Mouse (Mus musculus) embryonic facial prominence, embryonic 13.5 days (tissue): ENCODE data around the gene Gm42791. TPM values are rescaled to one million over a fixed set of nuclear protein-coding genes. Genes with fewer than 3 reads are reported as not detected.
A peak's percentile ranks its signal among the peaks of the same experiment; 100 is the strongest.

ENCODE experiments used
- ATAC-seq: fragments of 200-750 bp; cut with Nextera tagmentation; 2 replicates; pipeline ENCODE4 v1.8.0; 2017; ENCODE audit warnings: low read depth; ENCODE audit not compliant: insufficient number of reproducible peaks, insufficient read depth, low FRiP score, low TSS enrichment
- H3K27ac ChIP-seq: fragments of 300-500 bp; sonication (generic); 2 replicates; pipeline ENCODE4 v1.5.1; 2015; ENCODE audit warnings: moderate library complexity, mild to moderate bottlenecking, inconsistent platforms
- H3K27me3 ChIP-seq: fragments of 300-500 bp; sonication (generic); 2 replicates; pipeline ENCODE4 v1.6.1; 2015; ENCODE audit warnings: mild to moderate bottlenecking, inconsistent platforms
- H3K36me3 ChIP-seq: fragments of 300-500 bp; sonication (generic); 2 replicates; pipeline ENCODE4 v1.6.1; 2015; ENCODE audit warnings: mild to moderate bottlenecking, inconsistent platforms
- H3K4me1 ChIP-seq: fragments of 300-500 bp; sonication (generic); 2 replicates; pipeline ENCODE4 v1.6.1; 2015; ENCODE audit warnings: inconsistent platforms
- H3K4me2 ChIP-seq: fragments of 300-500 bp; sonication (generic); 2 replicates; pipeline ENCODE4 v1.6.1; 2015; ENCODE audit warnings: moderate library complexity, mild to moderate bottlenecking, inconsistent platforms
- H3K4me3 ChIP-seq: fragments of 300-500 bp; sonication (generic); 2 replicates; pipeline ENCODE4 v1.5.1; 2015; ENCODE audit warnings: mild to moderate bottlenecking, inconsistent platforms
- H3K9ac ChIP-seq: fragments of 300-500 bp; sonication (generic); 2 replicates; pipeline ENCODE4 v1.6.1; 2015; ENCODE audit warnings: mild to moderate bottlenecking, inconsistent platforms
- H3K9me3 ChIP-seq: fragments of 300-500 bp; sonication (generic); 2 replicates; pipeline ENCODE4 v1.6.1; 2016; ENCODE audit warnings: inconsistent platforms
- WGBS: fragments of 180-500 bp; shearing (Covaris S2); methylation state at CpG from one replicate; pipeline ENCODE4 v1.1.7; 2015; ENCODE audit warnings: mixed read lengths; 5-methylcytosine and 5-hydroxymethylcytosine counted together
- polyA plus RNA-seq: library from polyadenylated mRNA; unstranded; fragments of >200 nt; fragmentation: Nextera tagmentation; extraction: Ambion mirVana; gene quantifications from 2 replicates; pipeline ENCODE4 v1.2.1, GENCODE M21; 2015

Gm42791 gene
- polyA plus RNA-seq, 1 experiment from 2014 or later = 1.6 TPM

GRCm38 (mm10) chr5:148918049-148918448, 76.9 kb downstream of the Gm42791 start:
- Histone ChIP-seq H3K27ac (no peak overlapping the region), H3K4me2 (no peak overlapping the region), H3K36me3 (peaks cover 41% of the 10 kb centered on the region), H3K9ac (no peak overlapping the region), H3K27me3 (no peaks in the 10 kb centered on the region), H3K4me1 (0 out of 2 replicates have a peak, but pooled peaks cover 7% of the 10 kb centered on the region), H3K4me3 (no peak overlapping the region), H3K9me3 (0 out of 2 replicates have a peak, but pooled peaks cover 1% of the 10 kb centered on the region)
- no peak for ATAC-seq
- WGBS = 68% methylated on average over 5 of the region's 5 CpGs

- H3K9me3 ChIP-seq = 0 out of 2 replicates have a peak, but pooled peaks cover 4% of the 10 kb centered on the region
- peaks cover 51% of the 10 kb centered on the region for H3K36me3 ChIP-seq
- 64% methylated on average over 6 of the region's 6 CpGs for WGBS
- H3K4me2 ChIP-seq = no peak overlapping the region
- ATAC-seq = no peak
- H3K4me1 ChIP-seq = 0 out of 2 replicates have a peak, but pooled peaks cover 7% of the 10 kb centered on the region
- H3K9ac ChIP-seq = no peak overlapping the region
- no peak overlapping the region for H3K4me3 ChIP-seq
- H3K27me3 ChIP-seq = no peaks in the 10 kb centered on the region
- H3K27ac ChIP-seq = no peak overlapping the region
Measured at GRCm38 (mm10) chr5:148916775-148917174, 78.2 kb downstream of the Gm42791 start.

- Histone ChIP-seq H3K4me3 (no peak overlapping the region), H3K27me3 (no peaks in the 10 kb centered on the region), H3K36me3 (peaks cover 51% of the 10 kb centered on the region), H3K4me1 (peaks cover 12% of the 10 kb centered on the region), H3K9ac (no peak overlapping the region), H3K27ac (no peak overlapping the region), H3K9me3 (0 out of 2 replicates have a peak, but pooled peaks cover 4% of the 10 kb centered on the region), H3K4me2 (no peak overlapping the region)
- no peak for ATAC-seq
- WGBS = 38% methylated on average over 3 of the region's 3 CpGs
Measured at GRCm38 (mm10) chr5:148912262-148912661, 82.7 kb downstream of the Gm42791 start.

- Histone ChIP-seq H3K27ac (no peak overlapping the region), H3K4me1 (peaks cover 8% of the 10 kb centered on the region), H3K36me3 (peaks cover 43% of the 10 kb centered on the region), H3K27me3 (no peaks in the 10 kb centered on the region), H3K4me2 (no peak overlapping the region), H3K9me3 (0 out of 2 replicates have a peak, but pooled peaks cover 4% of the 10 kb centered on the region), H3K9ac (no peak overlapping the region), H3K4me3 (no peak overlapping the region)
- no peak for ATAC-seq
- 91% methylated on average over 4 of the region's 4 CpGs for WGBS
Measured at GRCm38 (mm10) chr5:148910066-148910465, 84.9 kb downstream of the Gm42791 start.

GRCm38 (mm10) chr5:148909402-148909801, 85.5 kb downstream of the Gm42791 start:
- WGBS = 50% methylated on average over 6 of the region's 6 CpGs
- Histone ChIP-seq H3K4me3 (no peak overlapping the region), H3K9ac (no peak overlapping the region), H3K27me3 (no peaks in the 10 kb centered on the region), H3K27ac (peak overlapping the region; percentile 48; the same call in 1 of the 2 replicates), H3K4me2 (no peak overlapping the region), H3K4me1 (peaks cover 8% of the 10 kb centered on the region), H3K36me3 (peaks cover 44% of the 10 kb centered on the region), H3K9me3 (0 out of 2 replicates have a peak, but pooled peaks cover 4% of the 10 kb centered on the region)
- ATAC-seq = no peak

GRCm38 (mm10) chr5:148909057-148909395, 85.9 kb downstream of the Gm42791 start:
- H3K9me3 ChIP-seq = 0 out of 2 replicates have a peak, but pooled peaks cover 4% of the 10 kb centered on the region
- no peak for ATAC-seq
- peaks cover 48% of the 10 kb centered on the region for H3K36me3 ChIP-seq
- 45% methylated on average over 7 of the region's 7 CpGs for WGBS
- H3K4me2 ChIP-seq = no peak overlapping the region
- H3K27ac ChIP-seq = peak overlapping the region; percentile 48; the same call in 1 of the 2 replicates
- no peaks in the 10 kb centered on the region for H3K27me3 ChIP-seq
- H3K9ac ChIP-seq = no peak overlapping the region
- no peak overlapping the region for H3K4me3 ChIP-seq
- peaks cover 8% of the 10 kb centered on the region for H3K4me1 ChIP-seq

- H3K4me3 ChIP-seq = no peak overlapping the region
- ATAC-seq = no peak
- H3K9me3 ChIP-seq = 0 out of 2 replicates have a peak, but pooled peaks cover 4% of the 10 kb centered on the region
- no peaks in the 10 kb centered on the region for H3K27me3 ChIP-seq
- no peak overlapping the region; the same call in 1 of the 2 replicates for H3K27ac ChIP-seq
- H3K9ac ChIP-seq = no peak overlapping the region
- H3K4me1 ChIP-seq = peaks cover 8% of the 10 kb centered on the region
- H3K36me3 ChIP-seq = peaks cover 49% of the 10 kb centered on the region
- 74% methylated on average over 17 of the region's 17 CpGs for WGBS
- H3K4me2 ChIP-seq = no peak overlapping the region
Measured at GRCm38 (mm10) chr5:148908191-148909056, 86.5 kb downstream of the Gm42791 start.

GRCm38 (mm10) chr5:148906305-148906704, 88.6 kb downstream of the Gm42791 start:
- Histone ChIP-seq H3K27me3 (no peaks in the 10 kb centered on the region), H3K9me3 (no peaks in the 10 kb centered on the region), H3K4me3 (no peak overlapping the region), H3K27ac (no peak overlapping the region), H3K4me1 (peaks cover 8% of the 10 kb centered on the region), H3K36me3 (peaks cover 34% of the 10 kb centered on the region), H3K4me2 (no peak overlapping the region), H3K9ac (no peak overlapping the region)
- WGBS = 90% methylated on average over 4 of the region's 4 CpGs
- no peak for ATAC-seq

GRCm38 (mm10) chr5:148904846-148905245, 90.1 kb downstream of the Gm42791 start:
- peaks cover 8% of the 10 kb centered on the region for H3K4me1 ChIP-seq
- H3K4me3 ChIP-seq = no peak overlapping the region
- no peak overlapping the region for H3K4me2 ChIP-seq
- no peak overlapping the region for H3K27ac ChIP-seq
- H3K36me3 ChIP-seq = peaks cover 30% of the 10 kb centered on the region
- WGBS = 67% methylated on average over 6 of the region's 6 CpGs
- H3K9ac ChIP-seq = no peak overlapping the region
- no peaks in the 10 kb centered on the region for H3K27me3 ChIP-seq
- H3K9me3 ChIP-seq = no peaks in the 10 kb centered on the region
- ATAC-seq = no peak

- H3K4me1 ChIP-seq = peaks cover 11% of the 10 kb centered on the region; the same call in 1 of the 2 replicates
- no peaks in the 10 kb centered on the region for H3K9me3 ChIP-seq
- H3K27ac ChIP-seq = no peak overlapping the region
- no peak for ATAC-seq
- H3K27me3 ChIP-seq = no peaks in the 10 kb centered on the region
- H3K9ac ChIP-seq = no peak overlapping the region
- 94% methylated on average over 7 of the region's 7 CpGs for WGBS
- H3K36me3 ChIP-seq = peaks cover 22% of the 10 kb centered on the region
- H3K4me2 ChIP-seq = no peak overlapping the region
- no peak overlapping the region for H3K4me3 ChIP-seq
Measured at GRCm38 (mm10) chr5:148899361-148899760, 95.6 kb downstream of the Gm42791 start.

- 80% methylated on average over 12 of the region's 12 CpGs for WGBS
- ATAC-seq = no peak
- Histone ChIP-seq H3K27me3 (no peaks in the 10 kb centered on the region), H3K36me3 (peaks cover 19% of the 10 kb centered on the region), H3K4me1 (peaks cover 11% of the 10 kb centered on the region; the same call in 1 of the 2 replicates), H3K4me2 (no peak overlapping the region), H3K4me3 (no peak overlapping the region), H3K27ac (no peak overlapping the region), H3K9ac (0 out of 2 replicates have a peak overlapping the region, but pooled peaks have one; percentile 36), H3K9me3 (no peaks in the 10 kb centered on the region)
Measured at GRCm38 (mm10) chr5:148897941-148898417, 97.0 kb downstream of the Gm42791 start.
